Mouse (Mus musculus): Measurements from ENCODE around the gene Asf1b. TPM values are rescaled to one million over a fixed set of nuclear protein-coding genes. Genes with fewer than 3 reads are reported as not detected.

The Asf1b gene
- polyA plus RNA-seq, 1 experiment from 2014 or later, result 10.7 TPM

DNA sequence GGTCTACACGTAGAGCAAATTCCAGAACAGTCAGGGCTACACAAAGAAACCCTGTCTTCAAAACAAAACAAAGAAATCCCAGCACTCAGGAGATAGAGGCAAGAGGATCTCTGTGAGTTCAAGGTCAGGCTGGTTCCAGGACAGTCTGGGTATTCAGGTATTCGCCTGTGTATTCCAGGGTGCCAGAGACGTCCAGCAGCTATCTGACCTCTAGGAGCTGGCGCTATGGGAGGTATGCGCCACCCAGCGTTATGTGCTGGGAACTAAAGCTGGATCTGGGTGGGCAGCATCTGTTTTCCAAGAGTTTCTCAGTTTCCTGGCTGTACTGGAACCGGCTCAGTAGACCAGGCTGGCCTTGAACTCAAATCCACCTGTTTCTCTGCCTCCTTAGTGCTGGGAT lies 53.1 kb downstream of the Asf1b start:
- no peaks in the 10 kb centered on the region for H3K36me3 ChIP-seq (replicated peaks; ENCODE audit: control insufficient read depth, insufficient read depth)
- no peak overlapping the region for H3K27ac ChIP-seq
- ATAC-seq (ENCODE audit: low FRiP score) (no peak), DNase-seq (ENCODE audit: low spot score) (no peak)
- H3K4me2 ChIP-seq (replicated peaks), result no peak overlapping the region
- peaks cover 34% of the 10 kb centered on the region for H3K4me1 ChIP-seq (replicated peaks; ENCODE audit: control insufficient read depth, insufficient read depth, low read length)
- no peak overlapping the region for H3K4me3 ChIP-seq (replicated peaks; ENCODE audit: low read length)
- peaks cover 34% of the 10 kb centered on the region for H3K27me3 ChIP-seq (ENCODE audit: control insufficient read depth, insufficient read depth, low read length)
- H3K9ac ChIP-seq, result no peak overlapping the region
- WGBS, result 34% methylated on average over 7 of the region's 7 CpGs
- H3K9me3 ChIP-seq (ENCODE audit: control insufficient read depth, low read length), result no peaks in the 10 kb centered on the region

DNA sequence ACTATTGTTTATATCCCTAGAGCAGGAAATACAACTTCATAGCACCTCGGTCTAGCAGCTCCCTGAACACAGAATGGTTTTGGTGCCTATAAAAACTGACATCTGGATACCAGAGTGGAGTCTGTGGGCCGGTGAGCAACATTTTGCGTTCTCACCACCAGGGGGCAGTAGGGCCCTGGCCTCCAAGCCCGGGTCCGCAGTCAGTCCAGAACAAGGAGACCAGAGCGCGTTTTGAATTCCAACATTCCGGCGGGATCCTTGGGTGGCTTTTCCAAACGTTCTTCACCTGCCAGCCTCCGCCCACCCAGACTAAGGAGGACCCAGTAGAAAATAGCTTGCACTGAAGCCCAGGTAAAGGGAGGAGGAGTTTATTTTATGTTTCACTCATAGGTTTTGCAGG lies 54.6 kb downstream of the Asf1b start:
- no peak overlapping the region for H3K27ac ChIP-seq
- peaks cover 25% of the 10 kb centered on the region for H3K4me1 ChIP-seq (replicated peaks; ENCODE audit: control insufficient read depth, insufficient read depth, low read length)
- peaks cover 37% of the 10 kb centered on the region for H3K27me3 ChIP-seq (ENCODE audit: control insufficient read depth, insufficient read depth, low read length)
- no peaks in the 10 kb centered on the region for H3K36me3 ChIP-seq (replicated peaks; ENCODE audit: control insufficient read depth, insufficient read depth)
- H3K9me3 ChIP-seq (ENCODE audit: control insufficient read depth, low read length), result no peaks in the 10 kb centered on the region
- WGBS, result 2% methylated on average over 11 of the region's 11 CpGs
- DNase-seq (ENCODE audit: low spot score) (peak; percentile 86), ATAC-seq (ENCODE audit: low FRiP score) (peak; percentile 64)
- no peak overlapping the region for H3K9ac ChIP-seq
- H3K4me3 ChIP-seq (replicated peaks; ENCODE audit: low read length), result no peak overlapping the region
- H3K4me2 ChIP-seq (replicated peaks), result peak overlapping the region; percentile 99; the same call in 1 of the 2 replicates

DNA sequence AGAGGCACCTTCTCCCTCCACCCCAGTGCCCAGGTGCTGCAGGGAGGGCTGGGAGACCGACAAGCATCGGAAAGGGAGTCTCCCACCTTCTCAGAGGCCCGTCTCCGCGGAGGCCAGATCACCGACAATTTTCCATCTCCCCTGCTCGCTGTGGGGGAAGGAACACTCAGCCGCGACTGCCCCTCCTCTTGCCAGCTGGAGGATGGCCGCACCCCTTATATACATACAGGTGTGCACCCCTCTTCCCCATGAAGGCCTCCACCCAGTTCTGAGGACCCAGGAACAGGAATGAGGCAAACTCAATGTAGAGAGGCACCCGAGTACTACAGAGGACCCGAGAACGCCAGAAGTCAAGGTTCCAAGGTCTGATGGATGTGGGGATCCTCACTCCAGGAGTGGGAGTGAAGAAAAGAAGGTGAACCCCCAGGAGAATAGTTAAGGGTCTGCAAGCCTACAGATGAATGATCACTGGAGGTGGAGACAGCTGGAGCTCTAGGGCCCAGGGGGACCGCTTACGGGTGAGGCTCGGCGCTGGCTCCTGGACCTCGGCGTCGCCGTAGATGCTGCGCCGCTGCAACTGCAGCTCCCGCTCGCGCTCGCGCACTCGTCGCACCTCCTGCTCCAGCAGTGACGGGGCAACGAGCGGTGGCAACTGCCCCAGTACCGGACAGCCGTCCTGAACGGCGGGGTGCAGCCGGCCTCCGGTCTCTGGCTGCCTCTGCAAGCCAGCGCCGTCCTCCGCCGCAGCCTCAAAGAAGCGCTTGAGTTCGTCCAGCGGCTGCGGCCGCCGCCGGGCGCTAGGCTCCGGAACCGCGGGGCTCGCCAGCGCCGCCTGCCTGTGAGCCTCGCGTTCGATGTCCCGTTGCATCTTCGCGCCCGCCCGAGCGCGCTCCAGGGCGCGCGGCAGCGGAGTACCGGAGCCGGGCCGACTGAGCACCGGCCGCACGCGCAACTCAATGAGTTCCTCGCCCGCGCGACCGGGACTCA lies 55.6 kb downstream of the Asf1b start:
- H3K36me3 ChIP-seq (replicated peaks; ENCODE audit: control insufficient read depth, insufficient read depth), result no peaks in the 10 kb centered on the region
- H3K27me3 ChIP-seq (ENCODE audit: control insufficient read depth, insufficient read depth, low read length), result peaks cover 37% of the 10 kb centered on the region
- H3K4me2 ChIP-seq (replicated peaks), result peak overlapping the region; percentile 99
- DNase-seq (ENCODE audit: low spot score) (peak; percentile 81), ATAC-seq (ENCODE audit: low FRiP score) (peak; percentile 64)
- H3K4me1 ChIP-seq (replicated peaks; ENCODE audit: control insufficient read depth, insufficient read depth, low read length), result peaks cover 22% of the 10 kb centered on the region
- H3K4me3 ChIP-seq (replicated peaks; ENCODE audit: low read length), result peak overlapping the region; percentile 54
- H3K27ac ChIP-seq, result no peak overlapping the region
- no peaks in the 10 kb centered on the region for H3K9me3 ChIP-seq (ENCODE audit: control insufficient read depth, low read length)
- 3% methylated on average over 62 of the region's 83 CpGs for WGBS
- peak overlapping the region; percentile 59 for H3K9ac ChIP-seq

DNA sequence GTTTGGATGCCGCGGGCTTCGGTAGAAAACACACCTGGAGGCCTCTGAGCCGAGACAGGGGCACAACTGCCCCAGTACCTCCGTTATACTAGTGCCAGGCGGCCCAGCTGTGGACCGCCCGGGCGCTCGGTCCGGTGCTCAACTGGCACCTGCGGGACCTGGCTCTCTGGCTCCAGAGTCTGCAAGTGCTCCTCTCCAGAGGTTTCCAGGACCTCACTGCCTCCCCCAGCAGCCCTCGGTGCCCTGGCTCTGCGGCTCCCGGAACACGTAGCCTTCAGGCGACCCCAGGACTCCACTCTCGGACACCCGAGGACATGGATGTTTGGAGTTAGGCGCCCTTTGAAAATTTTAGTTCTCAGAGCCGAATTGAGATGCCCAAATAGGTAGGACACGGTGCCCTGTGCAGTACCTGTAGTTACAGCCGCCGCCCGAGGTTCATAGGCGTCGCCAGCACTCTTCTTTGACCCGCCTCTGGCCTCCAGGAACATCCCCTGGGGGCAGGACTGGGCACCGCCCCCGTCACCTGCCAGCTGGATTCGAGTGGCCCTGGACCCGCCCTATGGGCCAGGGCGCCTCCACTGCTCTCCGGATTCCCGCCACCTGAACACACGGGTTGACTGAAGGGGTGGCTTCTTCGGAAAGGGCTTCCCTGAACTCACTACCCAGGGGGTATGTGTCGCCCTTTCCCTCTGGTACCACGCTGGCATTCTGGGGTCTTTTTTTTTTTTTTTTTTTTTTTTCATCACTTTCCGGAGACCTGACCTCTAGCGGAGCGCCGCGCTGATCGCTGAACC lies 56.6 kb downstream of the Asf1b start, which contains the start of gene 2210011C24Rik:
TSS of gene 2210011C24Rik (minus strand) at position 467 of the 794 bp plus-strand sequence.
- ATAC-seq (ENCODE audit: low FRiP score) (no peak), DNase-seq (ENCODE audit: low spot score) (no peak)
- peak within 1 kb of the TSS; percentile 59 for H3K9ac ChIP-seq
- WGBS, result 1% methylated on average over 45 of the region's 45 CpGs
- H3K27ac ChIP-seq, result no peak within 1 kb of the TSS
- H3K9me3 ChIP-seq (ENCODE audit: control insufficient read depth, low read length), result no peaks in the 10 kb centered on the region
- H3K4me1 ChIP-seq (replicated peaks; ENCODE audit: control insufficient read depth, insufficient read depth, low read length), result peaks cover 22% of the 10 kb centered on the region
- peaks cover 37% of the 10 kb centered on the region for H3K27me3 ChIP-seq (ENCODE audit: control insufficient read depth, insufficient read depth, low read length)
- peak within 1 kb of the TSS; percentile 99 for H3K4me2 ChIP-seq (replicated peaks)
- peak within 1 kb of the TSS; percentile 54 for H3K4me3 ChIP-seq (replicated peaks; ENCODE audit: low read length)
- H3K36me3 ChIP-seq (replicated peaks; ENCODE audit: control insufficient read depth, insufficient read depth), result no peaks in the 10 kb centered on the region

DNA sequence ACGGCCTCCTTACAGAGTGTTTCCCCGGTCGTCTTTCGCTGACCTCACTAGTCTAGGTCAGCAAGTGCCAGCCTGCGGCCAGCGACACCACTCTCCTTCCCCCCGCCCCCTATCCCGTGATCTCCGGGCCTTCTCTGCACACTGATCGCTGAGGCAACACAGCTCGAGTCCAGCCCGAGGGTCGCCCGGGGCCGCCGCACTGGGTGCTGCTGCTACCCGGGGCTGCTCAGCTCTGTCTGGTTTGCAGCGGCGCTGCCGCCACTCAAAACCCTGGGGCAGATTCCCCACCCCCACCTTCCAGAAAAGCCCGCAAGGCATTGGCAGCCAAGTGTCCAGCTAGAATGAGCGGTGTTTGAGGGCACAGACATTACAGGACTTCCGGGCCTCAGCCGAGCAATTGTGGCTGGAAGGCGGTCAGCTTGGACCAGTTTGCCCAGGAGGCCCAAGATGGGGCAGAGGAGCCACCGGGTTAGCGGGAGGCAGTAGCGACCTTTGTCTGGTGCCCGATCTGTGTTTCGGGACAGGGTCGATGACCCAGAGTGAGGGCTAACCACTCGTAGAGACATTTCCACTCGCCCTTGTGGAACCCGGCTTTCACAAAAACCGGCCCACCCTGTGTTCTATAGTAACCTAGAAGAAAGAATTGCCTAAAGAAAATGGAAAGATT lies 57.3 kb downstream of the Asf1b start:
- Histone ChIP-seq H3K27me3 (ENCODE audit: control insufficient read depth, insufficient read depth, low read length) (peaks cover 37% of the 10 kb centered on the region), H3K27ac (no peak overlapping the region), H3K36me3 (replicated peaks; ENCODE audit: control insufficient read depth, insufficient read depth) (no peaks in the 10 kb centered on the region), H3K4me1 (replicated peaks; ENCODE audit: control insufficient read depth, insufficient read depth, low read length) (peaks cover 22% of the 10 kb centered on the region), H3K4me2 (replicated peaks) (peak overlapping the region; percentile 99), H3K4me3 (replicated peaks; ENCODE audit: low read length) (peak overlapping the region; percentile 54), H3K9me3 (ENCODE audit: control insufficient read depth, low read length) (no peaks in the 10 kb centered on the region), H3K9ac (peak overlapping the region; percentile 32; the same call in 1 of the 2 replicates)
- 5% methylated on average over 35 of the region's 35 CpGs for WGBS
- DNase-seq (ENCODE audit: low spot score) (no peak), ATAC-seq (ENCODE audit: low FRiP score) (no peak)

DNA sequence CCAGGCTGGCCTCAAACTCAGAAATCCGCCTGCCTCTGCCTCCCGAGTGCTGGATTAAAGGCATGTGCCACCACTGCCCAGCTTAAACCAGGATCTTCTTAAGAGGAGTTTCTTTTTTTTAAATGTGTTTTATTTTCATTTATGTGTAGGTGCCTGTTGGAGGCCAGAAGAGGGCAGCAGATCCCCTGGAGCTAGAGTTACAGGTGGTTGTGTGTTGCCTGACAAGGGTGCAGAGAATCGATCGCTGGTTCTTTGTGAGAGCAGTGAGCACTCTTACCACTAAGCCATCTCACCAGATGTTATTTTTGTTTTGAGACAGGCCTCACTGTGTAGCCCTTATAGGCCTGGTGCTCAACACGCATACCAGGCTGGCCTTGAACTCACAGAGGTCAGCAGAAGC lies 60.5 kb downstream of the Asf1b start:
- Histone ChIP-seq H3K27me3 (ENCODE audit: control insufficient read depth, insufficient read depth, low read length) (peaks cover 28% of the 10 kb centered on the region), H3K4me3 (replicated peaks; ENCODE audit: low read length) (no peak overlapping the region), H3K36me3 (replicated peaks; ENCODE audit: control insufficient read depth, insufficient read depth) (no peaks in the 10 kb centered on the region), H3K9ac (no peak overlapping the region), H3K9me3 (ENCODE audit: control insufficient read depth, low read length) (no peaks in the 10 kb centered on the region), H3K4me2 (replicated peaks) (no peak overlapping the region), H3K4me1 (replicated peaks; ENCODE audit: control insufficient read depth, insufficient read depth, low read length) (peaks cover 17% of the 10 kb centered on the region), H3K27ac (no peak overlapping the region)
- no peak for DNase-seq (ENCODE audit: low spot score)
- WGBS, result 95% methylated on average over 5 of the region's 5 CpGs
- no peak for ATAC-seq (ENCODE audit: low FRiP score)

DNA sequence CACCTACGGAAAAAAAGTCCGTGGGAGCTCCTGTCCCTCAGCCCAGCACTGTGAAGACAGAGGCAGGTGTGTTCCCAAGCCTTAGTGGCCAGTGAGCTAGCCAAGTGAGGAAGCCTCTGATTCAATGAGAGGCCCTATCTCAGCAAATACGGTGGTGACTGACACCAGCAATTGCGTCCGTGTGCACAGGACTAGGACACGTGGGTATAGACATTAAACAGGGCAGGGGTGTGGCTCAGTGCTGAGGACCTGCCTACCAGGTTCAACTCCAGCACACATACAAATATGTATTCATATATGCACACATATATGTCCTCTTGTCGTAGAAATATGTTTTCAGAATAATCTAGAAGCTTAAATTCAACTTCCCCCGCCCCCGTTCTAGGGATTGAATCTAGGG lies 64.4 kb downstream of the Asf1b start:
- Histone ChIP-seq H3K27me3 (ENCODE audit: control insufficient read depth, insufficient read depth, low read length) (peaks cover 13% of the 10 kb centered on the region), H3K9ac (no peak overlapping the region), H3K4me2 (replicated peaks) (no peak overlapping the region), H3K27ac (no peak overlapping the region), H3K36me3 (replicated peaks; ENCODE audit: control insufficient read depth, insufficient read depth) (no peaks in the 10 kb centered on the region), H3K4me1 (replicated peaks; ENCODE audit: control insufficient read depth, insufficient read depth, low read length) (no peaks in the 10 kb centered on the region), H3K4me3 (replicated peaks; ENCODE audit: low read length) (no peak overlapping the region), H3K9me3 (ENCODE audit: control insufficient read depth, low read length) (no peaks in the 10 kb centered on the region)
- ATAC-seq (ENCODE audit: low FRiP score) (no peak), DNase-seq (ENCODE audit: low spot score) (no peak)
- WGBS, result 89% methylated on average over 9 of the region's 9 CpGs

Measured in hindbrain, embryonic 14.5 days (tissue).